Mouse (Mus musculus) large intestine, adult 2 months (tissue): ENCODE measurements around the gene 0610009B22Rik. TPM values are rescaled to one million over a fixed set of nuclear protein-coding genes. Genes with fewer than 3 reads are reported as not detected.
"Not testable (repeated sequence)": the region's sequence is repeated elsewhere in the genome, so short reads cannot be mapped to it uniquely, and the experiment has no call there.

Experiments used
- DNase-seq: peaks from one replicate; pipeline ENCODE4 v3.0.0-alpha.2; 2012; ENCODE audit warnings: low read depth, low spot score
- WGBS: fragments of 180-500 bp; shearing (Covaris S2); methylation state at CpG from one replicate; pipeline ENCODE4 v1.1.7; 2018; 5-methylcytosine and 5-hydroxymethylcytosine counted together
- polyA plus RNA-seq: library from polyadenylated mRNA; depleted of rRNA; stranded (reverse); fragments of >200 nt; gene quantifications from 2 replicates; pipeline ENCODE4 v1.2.3, GENCODE M21; 2012; rRNA removed

Gene 0610009B22Rik
- polyA plus RNA-seq = 15.4 and 16.7 TPM in 2 replicates

DNA sequence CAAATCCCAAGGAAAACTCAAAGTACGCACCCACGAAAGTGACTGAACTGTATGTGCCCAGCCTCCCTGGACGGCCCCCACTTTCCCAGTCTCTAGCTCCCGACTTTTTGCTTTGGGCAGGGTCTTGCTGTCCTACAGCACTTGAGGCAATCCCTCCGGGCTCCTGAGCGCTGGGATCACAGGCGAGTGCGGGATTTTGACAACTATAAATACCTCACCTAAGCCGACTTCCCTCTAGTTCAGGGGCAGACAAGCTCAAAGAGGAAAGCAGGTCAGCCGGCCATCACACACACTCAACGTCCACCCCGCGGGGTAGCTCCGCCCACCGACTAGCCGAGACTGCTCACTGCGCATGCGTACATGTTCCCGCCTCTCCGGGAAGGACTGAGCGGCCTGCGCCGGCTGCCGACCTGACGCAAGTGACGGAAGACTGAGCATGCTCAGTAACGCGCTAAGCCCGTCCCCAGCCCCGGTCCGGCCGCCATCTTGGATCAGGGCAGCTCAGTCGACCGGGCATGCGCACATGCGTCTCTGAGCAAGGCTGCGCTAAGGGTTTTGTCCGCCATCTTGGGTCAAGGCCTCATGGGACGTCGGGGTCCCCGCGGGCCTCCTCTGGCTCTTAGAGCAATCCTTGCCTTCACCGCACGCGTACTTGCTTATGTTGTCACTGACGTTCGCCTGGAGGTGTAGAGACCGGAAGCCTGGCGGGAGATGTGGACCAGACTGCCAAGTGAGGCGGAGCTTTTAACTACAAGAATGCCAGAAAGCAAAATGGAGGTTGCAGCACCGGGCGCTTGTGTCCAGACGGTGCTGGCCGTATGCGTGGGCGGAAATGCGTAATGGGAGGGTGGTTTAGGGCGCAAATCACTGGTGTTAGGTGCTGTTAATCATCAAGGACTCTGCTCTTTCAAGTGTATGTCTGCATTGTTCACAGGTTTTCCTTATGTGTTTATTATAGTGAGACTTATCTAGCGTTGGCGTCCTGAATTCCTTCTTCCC lies at the start of gene 0610009B22Rik:
TSS of gene 0610009B22Rik (minus strand) at position 545 of the 999 bp plus-strand sequence.
- DNase-seq = peak; percentile 98
- WGBS = under 1% methylated on average over 60 of the region's 60 CpGs

DNA sequence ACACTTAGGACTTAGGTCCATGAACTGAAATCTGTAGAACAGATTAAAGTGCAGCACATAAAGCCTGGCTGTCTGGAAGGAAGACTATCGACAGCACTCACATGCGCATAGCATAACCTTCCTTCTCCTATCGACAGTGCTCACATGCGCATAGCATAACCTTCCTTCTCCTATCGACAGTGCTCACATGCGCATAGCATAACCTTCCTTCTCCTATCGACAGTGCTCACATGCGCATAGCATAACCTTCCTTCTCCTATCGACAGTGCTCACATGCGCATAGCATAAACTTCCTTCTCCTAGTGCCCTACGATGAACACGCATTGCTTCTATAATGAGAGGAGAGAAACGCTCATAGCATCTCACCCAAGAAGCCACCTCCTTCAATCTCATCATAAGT lies 45.5 kb upstream of the 0610009B22Rik start:
- WGBS = 97% methylated on average over 13 of the region's 13 CpGs
- not testable (repeated sequence) for DNase-seq

DNA sequence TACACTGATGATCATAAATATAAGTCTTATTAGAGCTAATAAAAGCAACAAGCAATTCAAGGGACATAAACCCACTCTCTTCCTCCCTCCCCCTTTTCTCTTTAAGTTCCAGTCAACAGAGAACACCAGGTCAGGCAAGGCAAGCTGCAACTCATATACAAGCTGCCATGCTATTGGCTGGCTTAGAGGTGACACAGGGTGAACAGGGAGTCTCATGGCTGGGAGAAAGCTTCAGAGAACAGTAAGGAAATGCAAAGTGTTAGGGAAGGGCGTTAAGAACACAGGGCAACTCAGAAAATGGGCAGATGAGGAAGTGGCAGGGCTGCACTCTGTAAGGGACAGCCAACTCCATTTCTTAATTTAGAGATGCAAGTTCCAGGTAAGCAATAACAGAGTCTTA lies 44.2 kb upstream of the 0610009B22Rik start:
- DNase-seq = no peak
- WGBS = 50% methylated on average over 1 of the region's 1 CpGs

DNA sequence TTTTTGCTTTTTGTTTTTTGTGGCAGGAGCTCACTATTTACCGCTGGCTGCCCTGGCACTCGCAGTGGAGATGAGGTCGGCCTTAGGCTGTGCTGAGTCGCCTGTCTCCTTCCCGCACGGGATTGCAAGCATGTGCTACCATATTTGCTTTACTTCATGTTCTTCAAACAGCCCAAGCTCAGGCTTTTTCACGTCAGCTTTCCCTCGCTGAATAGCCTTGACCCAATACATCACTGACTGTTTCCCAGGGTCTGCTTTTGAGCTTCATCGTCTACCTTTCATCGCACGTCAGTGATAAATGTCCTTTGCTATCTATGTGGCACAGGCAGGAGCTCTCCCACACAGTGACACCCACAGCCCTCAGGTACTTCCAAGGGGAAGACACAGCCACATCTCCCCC lies 32.4 kb upstream of the 0610009B22Rik start:
- WGBS = 93% methylated on average over 11 of the region's 11 CpGs
- DNase-seq = no peak

DNA sequence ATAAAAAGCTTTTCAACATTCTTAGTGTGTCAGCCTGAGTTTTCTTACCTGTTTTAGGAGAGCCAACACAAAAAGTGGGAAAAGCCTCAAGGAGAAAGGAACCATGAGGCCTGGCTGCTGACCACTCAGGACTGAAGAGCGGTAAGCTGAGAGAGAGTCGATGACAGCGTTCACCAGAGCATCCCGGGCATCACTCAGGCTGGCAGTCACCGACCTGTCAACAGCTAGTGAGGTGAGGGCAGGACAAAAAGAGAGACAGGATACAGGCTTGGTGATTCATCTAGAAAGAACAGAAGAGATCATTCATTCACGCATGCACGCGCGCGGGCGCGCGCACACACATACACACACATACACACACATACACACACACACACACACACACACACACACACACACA lies 18.4 kb upstream of the 0610009B22Rik start:
- no peak for DNase-seq
- WGBS = 91% methylated on average over 13 of the region's 13 CpGs

DNA sequence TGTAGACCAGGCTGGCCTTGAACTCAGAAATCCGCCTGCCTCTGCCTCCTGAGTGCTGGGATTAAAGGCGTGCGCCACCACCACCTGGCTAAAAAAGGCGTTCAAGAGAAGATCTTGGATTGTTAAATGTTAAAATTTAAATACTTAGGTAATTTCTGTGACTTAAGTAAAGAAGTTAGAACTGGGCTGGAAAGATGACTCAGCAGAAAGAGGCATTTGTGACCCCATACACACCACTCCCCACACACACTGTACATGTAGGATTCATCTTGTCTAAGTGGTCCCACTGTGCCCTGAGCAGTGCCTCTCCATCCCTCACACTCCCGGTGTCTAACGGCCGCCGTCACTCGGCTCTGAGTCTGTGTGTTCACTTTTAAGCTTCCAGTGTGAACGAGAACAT lies 17.8 kb upstream of the 0610009B22Rik start:
- WGBS = 96% methylated on average over 10 of the region's 10 CpGs
- DNase-seq = no peak

DNA sequence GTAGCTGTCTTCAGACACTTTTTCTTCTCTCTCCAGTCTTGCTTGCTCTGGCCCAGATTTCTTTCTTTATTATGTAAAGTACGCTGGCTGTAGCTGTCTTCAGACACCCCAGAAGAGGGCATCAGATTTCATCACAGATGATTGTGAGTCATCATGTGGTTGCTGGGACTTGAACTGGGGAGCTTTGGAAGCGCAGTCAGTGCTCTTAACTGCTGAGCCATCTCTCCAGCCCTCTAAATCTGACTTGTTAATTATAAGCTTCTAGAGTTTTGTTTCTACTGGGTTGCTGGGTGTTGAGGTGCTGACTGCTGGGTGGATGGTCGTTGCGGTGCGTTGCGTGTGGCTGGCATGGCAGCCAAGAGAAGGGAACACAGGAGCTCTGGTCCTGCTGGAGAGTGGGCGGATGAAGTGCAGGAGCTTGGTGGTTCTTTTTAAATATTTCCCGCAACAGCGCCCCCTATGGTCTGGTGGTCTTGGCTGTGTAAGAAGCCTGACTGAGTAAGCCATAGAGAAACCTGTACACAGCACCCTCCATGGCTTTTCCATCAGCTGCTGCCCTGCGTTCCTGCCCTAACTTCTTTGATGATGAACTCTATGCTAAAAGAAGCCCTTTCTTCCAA lies 14.8 kb upstream of the 0610009B22Rik start:
- WGBS = 74% methylated on average over 10 of the region's 10 CpGs
- no peak for DNase-seq

DNA sequence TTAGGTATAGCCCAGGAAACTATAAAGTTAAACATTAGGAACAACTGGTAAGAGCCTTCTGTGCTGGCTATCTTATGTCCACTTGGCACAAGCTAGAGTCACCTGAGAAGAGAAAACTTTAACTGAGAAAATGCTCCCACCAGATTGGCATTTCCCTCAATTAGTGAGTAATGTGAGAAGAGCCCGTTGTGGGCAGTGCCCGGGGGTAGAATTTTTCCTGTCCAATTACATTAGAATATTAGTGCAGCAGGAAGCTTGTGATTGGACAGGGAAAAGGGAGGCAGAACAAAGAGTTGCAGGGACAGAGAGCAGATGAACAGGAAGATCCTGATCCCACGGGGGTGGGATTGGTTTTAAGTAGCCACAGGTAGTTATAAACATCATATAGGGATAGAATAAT lies 14.2 kb upstream of the 0610009B22Rik start:
- 85% methylated on average over 3 of the region's 3 CpGs for WGBS
- DNase-seq = no peak

DNA sequence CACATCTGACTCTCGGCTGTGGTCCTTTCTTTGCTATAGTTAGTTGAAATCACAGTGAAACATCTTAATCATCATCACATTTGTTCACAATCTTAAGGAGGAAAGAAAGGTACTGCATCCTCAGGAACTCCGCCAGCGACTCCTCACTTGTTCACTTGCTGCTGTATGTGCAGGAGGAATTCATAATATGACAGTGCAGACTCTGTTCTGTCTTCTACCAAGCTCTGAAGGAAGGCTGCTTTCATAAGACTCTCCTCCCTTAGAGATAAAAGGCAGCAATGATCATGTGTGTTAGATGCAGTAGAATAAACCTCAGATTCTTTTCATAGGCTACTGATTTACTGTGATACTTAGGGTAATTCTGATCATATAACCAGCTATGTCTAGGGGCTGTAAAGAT lies 6.3 kb upstream of the 0610009B22Rik start:
- 96% methylated on average over 3 of the region's 3 CpGs for WGBS
- DNase-seq = no peak

DNA sequence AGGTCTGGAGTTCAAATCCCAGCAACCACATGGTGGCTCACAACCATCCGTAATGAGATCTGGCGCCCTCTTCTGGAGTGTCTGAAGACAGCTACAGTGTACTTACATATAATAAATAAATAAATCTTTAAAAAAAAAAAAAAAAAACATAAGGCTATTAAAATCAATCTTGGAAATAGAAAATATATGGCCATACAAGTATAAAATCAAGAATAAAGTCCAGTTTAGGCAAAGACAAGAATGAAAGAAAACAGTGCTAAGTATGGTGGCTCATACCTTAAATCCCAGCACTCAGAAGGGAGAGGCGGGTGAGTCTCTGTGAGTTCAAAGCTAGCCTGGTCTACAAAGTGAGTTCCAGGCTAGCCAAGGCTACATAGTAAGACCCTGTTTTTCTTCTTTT lies 1.9 kb upstream of the 0610009B22Rik start:
- not testable (repeated sequence) for DNase-seq
- whole genome bisulfite sequencing = 76% methylated on average over 3 of the region's 3 CpGs

DNA sequence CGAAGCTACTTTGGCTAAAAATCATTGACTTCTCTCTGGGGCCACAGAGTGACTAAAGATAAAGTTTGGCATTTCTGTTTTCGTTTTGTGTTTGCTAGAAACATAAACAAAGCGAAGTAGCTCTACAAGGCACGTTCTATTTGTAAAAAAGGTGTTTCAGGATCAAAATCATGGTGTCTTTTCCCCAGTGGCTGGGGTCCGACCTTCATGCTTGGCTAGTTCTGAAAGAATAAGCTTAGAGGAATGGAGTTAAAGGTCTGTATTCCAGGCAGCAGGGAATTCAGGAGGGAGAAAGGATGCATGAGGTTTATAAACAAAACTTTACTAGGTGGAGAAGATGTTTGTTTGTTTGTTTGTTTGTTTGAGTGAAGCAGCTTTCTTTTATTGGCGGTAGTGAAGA lies 669 bp upstream of the 0610009B22Rik start:
- no peak for DNase-seq
- WGBS = 15% methylated on average over 6 of the region's 6 CpGs

DNA sequence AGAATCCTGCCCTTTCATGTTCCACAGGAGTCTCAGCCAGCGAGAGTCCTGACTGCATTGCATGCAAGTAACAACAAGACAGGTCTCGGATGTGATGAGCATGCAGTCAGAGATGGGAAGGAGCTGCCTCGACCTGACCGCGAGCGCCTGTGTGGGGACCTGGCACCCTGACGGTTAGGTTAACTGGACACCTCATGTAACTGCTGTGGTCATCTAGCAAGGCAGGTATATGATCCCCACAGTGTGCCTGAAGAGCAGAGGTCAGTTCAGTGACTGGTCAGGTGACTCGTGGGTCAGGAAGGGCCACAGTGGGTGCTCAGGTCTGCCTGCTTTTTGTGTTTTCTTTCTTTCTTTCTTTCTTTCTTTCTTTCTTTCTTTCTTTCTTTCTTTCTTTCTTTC lies 6.7 kb downstream of the 0610009B22Rik start:
- 42% methylated on average over 8 of the region's 8 CpGs for WGBS
- DNase-seq = no peak

DNA sequence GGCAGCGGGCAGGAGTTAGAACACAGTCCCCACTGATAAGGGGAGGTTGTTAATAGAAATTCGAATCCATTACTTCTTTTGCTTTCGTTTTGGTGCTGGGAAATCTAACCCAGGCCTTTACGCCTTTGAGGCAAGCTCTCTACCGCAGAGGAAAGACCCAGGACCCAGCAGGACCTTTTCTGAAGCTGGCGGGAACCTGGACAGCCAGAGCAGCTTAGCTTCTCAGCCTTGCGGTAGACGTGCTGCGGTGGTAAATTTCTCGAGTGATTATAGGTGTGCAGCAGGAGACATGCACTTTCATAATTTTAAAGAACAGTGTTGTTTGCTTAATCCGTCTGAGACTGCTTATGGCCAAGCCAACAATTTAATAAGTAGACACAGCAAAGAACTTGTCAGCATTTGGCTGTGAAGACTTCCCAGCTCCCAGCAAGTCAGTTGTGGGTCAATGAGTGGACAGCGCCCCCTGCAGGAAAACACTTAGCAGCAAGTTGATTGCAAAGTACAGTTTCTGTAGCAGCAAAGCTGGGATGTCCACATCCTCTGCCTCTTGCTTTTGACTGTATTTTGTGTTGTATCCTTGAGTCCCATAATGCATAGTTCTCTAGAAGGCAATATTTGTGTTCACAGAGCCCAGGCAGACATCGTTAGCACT lies 7.2 kb downstream of the 0610009B22Rik start:
- peak; percentile 73 for DNase-seq
- WGBS = 31% methylated on average over 13 of the region's 13 CpGs

DNA sequence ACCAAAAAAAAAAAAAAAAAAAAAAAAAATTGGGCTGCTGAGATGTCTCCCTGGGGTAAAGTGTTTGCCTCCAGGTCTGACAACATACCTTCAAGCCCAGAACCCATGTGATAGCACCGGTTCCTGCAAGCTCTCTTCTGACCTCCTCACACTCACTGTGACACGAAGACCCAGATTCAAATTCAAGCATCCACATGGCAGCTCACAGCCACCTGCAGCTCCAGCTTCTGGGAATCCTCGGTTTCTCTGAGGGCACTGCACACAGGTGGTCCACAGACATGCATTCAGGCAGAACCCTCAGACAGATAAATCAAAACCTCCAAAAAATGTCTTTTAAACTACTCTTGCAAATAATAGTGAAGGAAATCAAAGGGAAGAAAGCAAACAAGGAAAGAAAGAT lies 9.2 kb downstream of the 0610009B22Rik start:
- WGBS = 67% methylated on average over 3 of the region's 3 CpGs
- no peak for DNase-seq

DNA sequence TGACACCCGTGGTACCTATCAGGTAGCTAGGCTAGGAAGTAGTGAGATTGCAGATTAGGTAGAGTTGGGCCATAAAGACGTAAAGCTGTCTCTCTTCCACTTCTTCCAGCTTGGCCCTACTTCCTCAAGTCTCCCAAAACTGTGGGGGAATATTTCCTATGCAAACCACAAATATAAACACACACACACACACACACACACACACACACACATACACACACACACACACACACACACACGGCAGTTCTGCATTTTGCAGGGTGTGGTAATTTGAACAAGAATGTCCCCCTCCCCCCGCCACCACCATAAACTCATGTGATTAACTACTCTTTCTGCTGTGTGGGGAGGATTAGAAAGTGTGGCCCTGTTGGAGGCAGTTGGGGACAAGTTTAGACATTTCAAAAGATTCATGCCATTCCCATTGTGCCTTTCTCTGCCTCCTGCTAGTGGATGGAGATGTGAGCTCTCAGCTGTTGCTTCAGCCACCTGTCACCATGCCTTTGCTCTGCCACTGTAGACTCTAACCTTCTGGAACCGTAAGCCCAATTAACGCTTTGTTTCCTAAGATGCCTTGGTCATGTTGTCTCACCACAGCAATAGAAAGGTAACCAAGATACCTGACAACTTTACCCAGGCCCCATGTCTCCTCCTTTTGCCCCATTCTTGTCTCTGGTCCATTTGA lies 10.8 kb downstream of the 0610009B22Rik start:
- no peak for DNase-seq
- 42% methylated on average over 6 of the region's 6 CpGs for WGBS

DNA sequence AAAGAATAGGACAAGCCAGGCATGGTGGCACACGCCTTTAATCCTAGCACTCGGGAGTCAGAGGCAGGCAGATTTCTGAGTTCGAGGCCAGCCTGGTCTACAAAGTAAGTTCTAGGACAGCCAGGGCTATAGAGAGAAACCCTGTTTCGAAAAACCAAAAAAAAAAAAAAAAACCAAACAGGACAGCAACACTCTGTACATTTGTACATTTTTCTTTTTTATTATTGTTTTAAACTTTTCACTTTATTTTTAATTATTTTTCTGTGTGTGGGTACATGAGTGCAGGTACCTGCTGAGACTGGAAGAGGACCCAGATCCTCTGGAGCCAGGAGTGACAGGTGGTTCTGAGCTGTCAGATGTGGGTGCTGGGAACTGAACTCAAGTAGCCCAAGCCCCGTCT lies 13.3 kb downstream of the 0610009B22Rik start:
- WGBS = 80% methylated on average over 5 of the region's 5 CpGs

DNA sequence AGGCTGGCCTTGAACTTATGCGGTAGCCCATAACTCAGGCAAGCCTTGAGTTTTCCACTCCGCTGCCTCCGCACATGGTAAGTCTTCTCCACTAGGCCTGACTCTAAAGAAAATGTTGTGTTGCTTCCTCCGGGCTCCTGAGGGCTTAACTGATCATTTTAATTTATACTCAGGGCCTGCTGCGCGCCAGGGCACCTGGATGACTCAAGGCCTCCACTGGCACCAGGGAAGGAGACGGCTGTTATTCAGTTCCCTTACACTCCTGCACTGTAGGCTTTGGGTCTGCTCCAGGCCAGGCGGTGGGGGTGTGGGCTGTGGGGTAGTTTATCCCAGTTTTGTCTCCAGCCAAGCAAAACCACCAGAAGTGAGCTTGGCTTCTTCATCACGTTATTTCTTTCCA lies 15.4 kb downstream of the 0610009B22Rik start:
- DNase-seq = no peak
- 80% methylated on average over 9 of the region's 9 CpGs for WGBS

More for the DNA sequence above, 13.3 kb downstream of the 0610009B22Rik start:
- no peak for DNase-seq

DNA sequence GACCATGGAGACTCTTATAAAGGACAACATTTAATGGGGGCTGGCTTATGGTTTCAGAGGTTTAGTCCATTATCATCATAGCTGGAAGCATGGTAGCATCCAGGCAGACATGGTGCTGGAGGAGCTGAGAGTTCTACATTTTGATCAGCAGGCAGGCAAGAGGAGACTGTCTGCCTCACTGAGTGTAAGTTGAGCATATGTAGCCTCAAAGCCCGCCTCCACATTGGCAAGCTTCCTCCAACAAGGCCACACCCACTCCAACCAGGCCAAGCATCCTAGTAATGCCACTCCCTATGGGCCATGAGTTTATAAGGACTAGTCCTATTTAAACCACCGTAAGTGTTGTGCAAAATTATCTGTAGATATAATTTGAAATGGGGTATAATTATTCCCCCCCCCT lies 17.3 kb downstream of the 0610009B22Rik start:
- 23% methylated on average over 2 of the region's 2 CpGs for WGBS

DNA sequence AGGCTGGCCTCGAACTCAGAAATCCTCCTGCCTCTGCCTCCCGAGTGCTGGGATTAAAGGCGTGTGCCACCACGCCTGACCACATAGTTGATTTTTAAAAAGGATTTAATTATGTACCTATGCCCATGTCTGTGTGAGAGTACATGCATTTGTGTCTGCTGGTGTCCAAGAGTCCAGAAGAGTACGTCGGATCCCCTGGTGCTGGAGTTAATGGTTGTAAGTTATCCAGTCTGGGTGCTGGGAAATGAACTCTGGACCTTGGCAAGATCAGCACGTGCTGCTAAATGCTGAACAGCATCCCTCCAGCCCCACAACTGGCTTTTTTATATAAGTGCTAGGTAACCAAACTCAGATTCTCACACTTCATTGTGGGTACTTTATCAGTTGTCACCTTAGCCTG lies 17.8 kb downstream of the 0610009B22Rik start:
- no peak for DNase-seq
- WGBS = 82% methylated on average over 7 of the region's 7 CpGs

More for the DNA sequence above, 17.3 kb downstream of the 0610009B22Rik start:
- DNase-seq = no peak

DNA sequence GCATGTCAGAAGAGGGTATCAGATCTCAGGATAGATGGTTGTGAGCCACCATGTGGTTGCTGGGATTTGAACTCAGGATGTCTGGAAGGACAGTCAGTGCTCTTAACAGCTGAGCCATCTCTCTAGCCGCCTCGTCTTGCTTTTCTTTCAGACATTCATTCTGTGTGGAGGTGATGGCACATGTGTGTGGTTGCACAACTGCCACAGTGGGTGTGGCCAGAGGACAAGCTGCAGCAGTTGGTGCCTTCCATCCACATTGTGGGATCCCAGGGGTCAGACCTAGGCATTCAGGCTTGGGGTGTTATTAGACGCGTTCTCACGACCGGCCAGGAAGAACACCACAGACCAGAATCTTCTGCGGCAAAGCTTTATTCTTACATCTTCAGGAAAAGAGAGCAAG lies 23.9 kb downstream of the 0610009B22Rik start:
- 93% methylated on average over 7 of the region's 7 CpGs for WGBS
- not testable (repeated sequence) for DNase-seq
